Comparison of ENCODE assay signal across 18 mouse cellular contexts in the genomic region with DNA sequence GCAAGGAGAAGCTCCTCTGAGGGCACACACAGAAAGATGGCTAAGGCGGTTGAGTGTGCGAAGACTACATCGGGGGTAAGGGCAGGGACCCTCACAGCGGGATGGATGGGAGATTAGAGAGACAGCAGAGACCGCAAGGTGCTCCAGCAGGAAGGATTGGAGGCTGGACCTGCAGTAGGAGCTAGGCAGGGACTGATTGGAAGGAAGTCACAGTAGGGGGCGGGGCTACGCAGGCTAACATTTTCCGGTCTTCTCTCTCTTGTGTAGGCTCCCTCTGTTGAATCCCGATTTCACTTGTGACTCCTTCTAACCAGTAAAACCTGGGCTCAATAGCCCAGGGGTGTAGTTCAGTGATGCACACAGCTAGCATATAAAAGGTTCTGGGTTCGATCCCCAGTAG. TPM values are rescaled to one million over a fixed set of nuclear protein-coding genes. Genes with fewer than 3 reads are reported as not detected.
DNase-seq lines count a peak whose midpoint lies in the region; TF ChIP-seq lines count a peak whose summit lies in the region.
"Had no signal": no experiment of that assay in that cellular context is flagged by ENCODE, and none has a peak within 500 bp of the region (broad histone marks: within the 10 kb centered on the region; RNA-seq: fewer than 3 reads in every experiment).

No protein-coding gene starts in this region.

- no peaks in the 10 kb centered on the region for H3K9me3 ChIP-seq in ES-E14 (ENCODE audit: control insufficient read depth, insufficient read depth, low read depth, low read length)
- H3K9me3 ChIP-seq: heart, embryonic 13.5 days; hindbrain, embryonic 13.5 days; limb, embryonic 15.5 days had no signal

- peak overlapping the region; percentile 76 for H3K27ac ChIP-seq in ES-E14 (ENCODE audit: insufficient read depth, low read depth, low read length, poor library complexity, severe bottlenecking)
- H3K27ac ChIP-seq: heart, embryonic 13.5 days; hindbrain, embryonic 13.5 days; kidney, postnatal 0 days; limb, embryonic 15.5 days had no signal

- peaks cover 17% of the 10 kb centered on the region for H3K36me3 ChIP-seq in ES-E14 (ENCODE audit: control insufficient read depth, insufficient read depth, low read length, poor library complexity, severe bottlenecking)

- in situ Hi-C loops in ES-E14 (cut with MboI; ENCODE audit: low sequenced_read_pairs in 2 of 2, unreplicated experiment in 2 of 2) = no loop called here

- peak; percentile 23 for DNase-seq in cerebellum, adult 11-12 months
- no peak for DNase-seq in cerebellum, adult 11 months
- peak; percentile 12 for DNase-seq in 416B (ENCODE audit: low read depth)
- peak; percentile 92 for DNase-seq in ES-E14 (ENCODE audit: low read depth, low spot score)
- DNase-seq in induced T-regulatory cell, adult 2 months (ENCODE audit: low read depth) = peak; percentile 67
- DNase-seq in kidney, adult 18-20 months = no peak
- DNase-seq in gastrocnemius, postnatal 36 days = no peak
- DNase-seq in layer of hippocampus, postnatal 25 days (ENCODE audit: extremely low spot score in 1 of 2, low spot score in 1 of 2) = no peak
- DNase-seq: cerebellum, adult 9-10 months; heart, adult 11 months; lung, postnatal 14 days had no signal

- peak overlapping the region; percentile 75 to 87 for H3K4me3 ChIP-seq in ES-E14 (ENCODE audit: insufficient read depth in 1 of 2, low read depth in 1 of 2, low read length in 2 of 2, poor library complexity in 1 of 2, severe bottlenecking in 1 of 2)
- H3K4me3 ChIP-seq: heart, embryonic 13.5 days; hindbrain, embryonic 13.5 days; limb, embryonic 15.5 days had no signal

- peaks cover 1 to 13% of the 10 kb centered on the region in 2 experiments; a peak in 3 of 4 replicates for H3K4me1 ChIP-seq in ES-E14 (ENCODE audit: control insufficient read depth in 2 of 2, insufficient read depth in 2 of 2, low read length in 2 of 2, poor library complexity in 1 of 2)
- H3K4me1 ChIP-seq: heart, embryonic 13.5 days; limb, embryonic 15.5 days had no signal

- peak overlapping the region; percentile 82 for H3K9ac ChIP-seq in ES-E14 (ENCODE audit: insufficient read depth, low read depth, low read length, poor library complexity, severe bottlenecking)
- H3K9ac ChIP-seq: heart, embryonic 13.5 days; hindbrain, embryonic 13.5 days; limb, embryonic 15.5 days had no signal

- intact Hi-C loops in gastrocnemius, postnatal 36 days (cut with DNase I) = no loop called here

TF ChIP-seq in ES-E14, 5 proteins besides CTCF, POLR2A, EP300 and RAD21:
- TF ChIP-seq ZNF384 (IDR thresholded peaks at IDR 0.05; ENCODE audit: low read depth, low read length) (no peak), MAFK (IDR thresholded peaks at IDR 0.05; ENCODE audit: insufficient read depth, low read depth, low read length) (no peak), CHD2 (IDR thresholded peaks at IDR 0.05; ENCODE audit: low read depth, low read length) (no peak), HCFC1 (IDR thresholded peaks at IDR 0.05; ENCODE audit: borderline replicate concordance, insufficient read depth, low read length) (no peak), ZC3H11A (IDR thresholded peaks at IDR 0.05; ENCODE audit: borderline replicate concordance, low read depth, low read length) (no peak)

RNA-seq across cellular contexts. Expression of a gene that starts 8.5 kb away (rescaled TPM):
- 36.9 and 63.7 TPM in 2 replicates for total RNA-seq in ES-E14 (2012; rRNA removed)
- total RNA-seq in gastrocnemius, postnatal 36 days (2021) = 1 to 10 TPM in 1 of 2 experiments, under 1 TPM in 1; 0.62 to 1.0 TPM
- 1,000 to 10,000 TPM; 1,227 to 1,377 TPM for total RNA-seq in layer of hippocampus, postnatal 25 days (2021)

RNA-seq across cellular contexts. Expression of a gene that starts 15.3 kb away (rescaled TPM):
- 4.2 and 8.2 TPM in 2 replicates for total RNA-seq in ES-E14 (2012; rRNA removed)
- total RNA-seq in gastrocnemius, postnatal 36 days (2021) = under 1 TPM; 0.12 to 0.20 TPM
- total RNA-seq in layer of hippocampus, postnatal 25 days (2021) = 1 to 10 TPM; 2.9 to 3.0 TPM

RNA-seq across cellular contexts. Expression of a gene that starts 17.2 kb away (rescaled TPM):
- not detected in 2 replicates for total RNA-seq in ES-E14 (2012; rRNA removed)
- under 1 TPM in 1 of 2 experiments, not detected in 1; 0.86 TPM for total RNA-seq in gastrocnemius, postnatal 36 days (2021)
- 1 to 10 TPM in 1 of 2 experiments, under 1 TPM in 1; 0.98 to 1.0 TPM for total RNA-seq in layer of hippocampus, postnatal 25 days (2021)
- total RNA-seq: gastrocnemius, adult 18-20 months; heart, postnatal 25 days had no signal

RNA-seq across cellular contexts. Expression of a gene that starts 20.6 kb away (rescaled TPM):
- total RNA-seq in ES-E14 (2012; rRNA removed) = 10.7 and 29.8 TPM in 2 replicates
- not detected for total RNA-seq in gastrocnemius, postnatal 36 days (2021)
- 10 to 100 TPM; 15.3 to 16.4 TPM for total RNA-seq in layer of hippocampus, postnatal 25 days (2021)
- total RNA-seq: adrenal gland, adult 18-20 months; gastrocnemius, adult 18-20 months; heart, postnatal 25 days had no signal

RNA-seq across cellular contexts. Expression of a gene that starts 21.2 kb away (rescaled TPM):
- 45.7 and 72.5 TPM in 2 replicates for total RNA-seq in ES-E14 (2012; rRNA removed)
- not detected for total RNA-seq in gastrocnemius, postnatal 36 days (2021)
- 1 to 10 TPM; 1.8 to 2.2 TPM for total RNA-seq in layer of hippocampus, postnatal 25 days (2021)
- total RNA-seq: adrenal gland, adult 18-20 months; gastrocnemius, adult 18-20 months; heart, postnatal 25 days had no signal

Comparison
In these comparisons a context has a peak if more than half of its experiments do, and no peak if none do; other contexts are left out.
1. DNase-seq: peak in cerebellum, adult 11-12 months (single experiment), 416B (single experiment), ES-E14 (single experiment) and induced T-regulatory cell, adult 2 months (single experiment); none in cerebellum, adult 11 months (single experiment), kidney, adult 18-20 months (single experiment), gastrocnemius, postnatal 36 days (0 of 2) and layer of hippocampus, postnatal 25 days (0 of 2).
2. RNA of a gene that starts 8.5 kb away (total RNA-seq): 1,227 to 1,377 TPM in layer of hippocampus, postnatal 25 days; 36.9 to 63.7 TPM in ES-E14 and 0.62 to 1.0 TPM in gastrocnemius, postnatal 36 days; every median in the first group is over 10 times any median in the second.